Mouse (Mus musculus) embryonic fibroblast, embryonic 13.5 days (primary cell): Measurements from ENCODE around the gene Daxx. TPM values are rescaled to one million over a fixed set of nuclear protein-coding genes. Genes with fewer than 3 reads are reported as not detected.
"Not testable (repeated sequence)": the region's sequence is repeated elsewhere in the genome, so short reads cannot be mapped to it uniquely, and the experiment has no call there.

Source experiments
- H3K27ac ChIP-seq: 2 replicates; pipeline ENCODE4 v1.5.1; 2012; ENCODE audit warnings: low read length, control low read depth, inconsistent platforms; ENCODE audit not compliant: insufficient read depth
- H3K4me1 ChIP-seq: 2 replicates; pipeline ENCODE4 v1.6.1; 2011; ENCODE audit warnings: low read length; ENCODE audit not compliant: control insufficient read depth, insufficient read depth
- H3K4me3 ChIP-seq: 2 replicates; pipeline ENCODE4 v1.5.1; 2011; ENCODE audit warnings: mild to moderate bottlenecking, control low read depth, low read length; ENCODE audit not compliant: insufficient read depth
- CTCF ChIP-seq: IDR thresholded peaks from 2 replicates; pipeline ENCODE4 v1.5.1; 2011; ENCODE audit warnings: mild to moderate bottlenecking, control low read depth, low read length, moderate library complexity, borderline replicate concordance; ENCODE audit not compliant: insufficient read depth
- POLR2A ChIP-seq: IDR thresholded peaks from 2 replicates; pipeline ENCODE4 v1.6.1; 2011; ENCODE audit warnings: low read depth, mild to moderate bottlenecking, control low read depth, low read length, moderate library complexity
- polyA plus RNA-seq: library from polyadenylated mRNA; stranded (reverse); fragments of >200 nt; gene quantifications from 2 replicates; pipeline ENCODE4 v1.2.4, GENCODE M21; 2011; ENCODE audit warnings: low read depth; ENCODE audit not compliant: missing spikeins, insufficient read length

The Daxx gene
- polyA plus RNA-seq, 1 experiment, result 26.6 TPM

DNA sequence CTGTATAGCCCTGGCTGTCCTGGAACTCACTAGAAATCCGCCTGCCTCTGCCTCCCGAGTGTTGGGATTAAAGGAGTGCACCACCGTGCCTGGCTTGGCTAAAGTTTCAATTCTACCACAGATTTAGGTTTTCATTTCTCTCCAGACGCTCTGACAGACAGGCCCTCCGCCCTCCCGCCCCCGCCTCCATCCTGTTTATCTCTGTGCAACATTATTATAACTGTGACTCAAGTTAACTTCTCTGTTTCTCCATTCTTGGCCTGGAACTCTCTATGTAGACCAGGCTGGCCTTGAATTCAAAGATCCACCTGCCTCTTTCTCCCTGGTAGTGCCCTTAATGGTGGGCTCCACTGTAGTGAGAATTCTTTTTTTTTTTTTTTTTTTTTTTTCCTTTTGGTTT, 6.7 kb upstream of the Daxx start:
- Histone ChIP-seq H3K4me3 (no peak overlapping the region), H3K27ac (no peak overlapping the region), H3K4me1 (no peaks in the 10 kb centered on the region)
- no peak for TF ChIP-seq CTCF

DNA sequence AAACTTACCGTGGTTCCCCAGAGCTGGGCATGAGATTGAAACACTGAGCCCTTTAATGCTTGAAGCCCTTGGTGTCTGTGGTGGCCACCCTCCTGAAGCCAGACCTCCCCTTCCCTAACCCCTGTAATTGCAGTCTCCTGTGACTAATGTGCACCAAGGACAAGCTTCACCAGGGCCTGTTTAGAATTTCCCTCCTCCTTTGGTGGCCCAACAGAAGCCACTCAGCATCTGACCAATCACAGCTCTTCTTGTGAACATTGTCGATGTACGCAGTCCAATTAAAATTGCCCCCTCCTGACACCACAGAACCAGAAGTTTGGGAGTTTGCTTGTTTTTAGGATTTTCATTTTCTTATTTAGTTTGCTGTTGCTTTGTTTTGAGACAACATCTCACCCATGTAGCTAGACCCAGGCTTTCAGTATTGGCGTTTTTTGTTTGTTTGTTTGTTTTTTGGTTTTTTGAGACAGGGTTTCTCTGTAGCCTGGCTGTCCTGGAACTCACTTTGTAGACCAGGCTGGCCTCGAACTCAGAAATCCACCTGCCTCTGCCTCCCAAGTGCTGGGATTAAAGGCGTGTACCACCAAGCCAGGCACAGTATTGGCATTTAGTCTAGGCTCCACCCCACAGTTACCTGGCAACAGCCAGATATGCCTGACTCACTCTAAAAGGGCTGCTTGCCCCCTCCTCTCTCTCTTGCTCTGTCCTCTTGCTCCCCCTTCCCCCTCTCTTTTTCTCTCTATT, 5.1 kb upstream of the Daxx start:
- H3K4me1 ChIP-seq, H3K27ac ChIP-seq, H3K4me3 ChIP-seq: not testable (repeated sequence)

- H3K4me1 ChIP-seq, H3K27ac ChIP-seq, H3K4me3 ChIP-seq: not testable (repeated sequence)
Measured at GRCm38 (mm10) chr17:33904835-33905234, 4.4 kb upstream of the Daxx start, which contains the start of gene Platr17. Platr17 (plus strand) TSS chr17:33905135.

GRCm38 (mm10) chr17:33908331-33909076, 710 bp upstream of the Daxx start:
- Histone ChIP-seq H3K4me1 (no peaks in the 10 kb centered on the region), H3K4me3 (peak overlapping the region; percentile 58), H3K27ac (peak overlapping the region; percentile 11; the same call in 1 of the 2 replicates)
- TF ChIP-seq CTCF (no peak), POLR2A (no peak)

- peak overlapping the region; percentile 61 for H3K27ac ChIP-seq
- H3K4me3 ChIP-seq, result peak overlapping the region; percentile 74
- TF ChIP-seq POLR2A (peak; percentile 77), CTCF (no peak)
- no peaks in the 10 kb centered on the region for H3K4me1 ChIP-seq
Measured at GRCm38 (mm10) chr17:33909869-33910250, 646 bp downstream of the Daxx start.

DNA sequence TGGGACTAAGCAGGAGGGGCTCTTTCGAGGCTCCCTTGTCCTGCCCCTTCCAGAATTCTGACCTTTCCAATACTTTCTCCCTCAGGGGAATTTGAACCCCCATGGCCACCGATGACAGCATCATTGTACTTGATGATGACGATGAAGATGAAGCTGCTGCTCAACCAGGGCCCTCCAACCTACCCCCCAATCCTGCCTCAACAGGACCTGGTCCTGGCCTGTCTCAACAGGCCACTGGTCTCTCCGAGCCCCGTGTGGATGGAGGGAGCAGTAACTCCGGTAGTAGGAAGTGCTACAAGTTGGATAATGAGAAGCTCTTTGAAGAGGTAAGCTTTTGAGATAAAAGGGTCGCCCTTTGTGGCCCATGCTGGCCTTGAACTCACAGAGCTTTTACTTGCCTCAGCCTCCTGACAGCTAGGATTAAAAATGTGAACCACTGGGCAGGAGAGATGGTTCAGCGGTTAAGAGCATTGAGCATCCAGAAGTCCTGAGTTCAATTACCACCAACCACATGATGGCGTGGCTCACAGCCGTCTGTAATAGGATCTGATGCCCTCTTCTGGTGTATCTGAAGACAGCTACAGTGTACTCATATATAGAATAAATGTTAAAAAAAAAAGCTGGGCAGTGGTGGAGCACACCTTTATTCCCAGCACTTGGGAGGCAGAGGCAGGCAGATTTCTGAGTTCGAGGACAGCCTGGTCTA, 1.3 kb downstream of the Daxx start:
- TF ChIP-seq POLR2A (no peak), CTCF (no peak)
- peak overlapping the region; percentile 74 for H3K4me3 ChIP-seq
- peaks cover 3% of the 10 kb centered on the region; the same call in 1 of the 2 replicates for H3K4me1 ChIP-seq
- peak overlapping the region; percentile 61; the same call in 1 of the 2 replicates for H3K27ac ChIP-seq

DNA sequence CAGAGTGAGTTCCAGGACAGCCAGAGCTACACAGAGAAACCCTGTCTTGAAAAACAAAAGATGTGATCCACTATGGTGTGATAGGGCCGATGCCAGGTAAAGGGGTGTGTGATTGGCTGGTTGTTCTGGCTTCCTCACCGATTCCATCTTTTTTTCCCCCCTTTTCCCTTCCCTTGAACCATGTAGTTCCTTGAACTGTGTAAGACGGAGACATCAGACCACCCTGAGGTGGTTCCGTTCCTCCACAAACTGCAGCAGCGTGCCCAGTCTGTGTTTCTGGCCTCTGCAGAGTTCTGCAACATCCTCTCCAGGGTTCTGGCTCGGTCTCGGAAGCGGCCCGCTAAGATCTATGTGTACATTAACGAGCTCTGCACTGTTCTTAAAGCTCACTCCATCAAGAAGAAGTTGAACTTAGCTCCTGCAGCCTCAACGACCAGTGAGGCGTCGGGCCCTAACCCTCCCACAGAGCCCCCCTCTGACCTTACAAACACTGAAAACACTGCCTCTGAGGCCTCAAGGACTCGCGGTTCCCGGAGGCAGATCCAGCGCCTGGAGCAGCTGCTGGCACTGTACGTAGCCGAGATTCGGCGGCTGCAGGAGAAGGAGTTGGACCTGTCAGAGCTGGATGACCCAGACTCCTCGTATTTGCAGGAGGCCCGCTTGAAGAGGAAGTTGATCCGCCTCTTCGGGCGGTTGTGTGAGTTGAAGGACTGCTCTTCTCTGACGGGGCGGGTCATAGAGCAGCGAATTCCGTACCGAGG, 2.0 kb downstream of the Daxx start:
- no peak overlapping the region for H3K4me3 ChIP-seq
- no peak overlapping the region for H3K27ac ChIP-seq
- peaks cover 3% of the 10 kb centered on the region; the same call in 1 of the 2 replicates for H3K4me1 ChIP-seq
- TF ChIP-seq CTCF, result no peak
- TF ChIP-seq POLR2A, result no peak

- TF ChIP-seq POLR2A (no peak), CTCF (no peak)
- peaks cover 3% of the 10 kb centered on the region; the same call in 1 of the 2 replicates for H3K4me1 ChIP-seq
- no peak overlapping the region for H3K4me3 ChIP-seq
Measured at GRCm38 (mm10) chr17:33911813-33912414, 2.7 kb downstream of the Daxx start.

GRCm38 (mm10) chr17:33913264-33913663, 4.0 kb downstream of the Daxx start:
- no peak for TF ChIP-seq CTCF
- no peak for TF ChIP-seq POLR2A
- no peak overlapping the region for H3K4me3 ChIP-seq
- H3K4me1 ChIP-seq, result peaks cover 3% of the 10 kb centered on the region; the same call in 1 of the 2 replicates
- no peak overlapping the region for H3K27ac ChIP-seq

More at GRCm38 (mm10) chr17:33911813-33912414, 2.7 kb downstream of the Daxx start:
- H3K27ac ChIP-seq, result no peak overlapping the region
